Mouse (Mus musculus) layer of hippocampus, adult 2 months (tissue): ENCODE measurements around the gene Nqo2. TPM values are rescaled to one million over a fixed set of nuclear protein-coding genes. Genes with fewer than 3 reads are reported as not detected.

Experiments used
- DNase-seq, 2 experiments: peaks; one replicate each; pipeline ENCODE4 v3.0.0; 2022; ENCODE audit warnings: low spot score in 2 of 2
- H3K27ac ChIP-seq: fragments of 200-600 bp; 2 replicates; pipeline ENCODE4 v1.8.1; 2022
- H3K4me3 ChIP-seq: fragments of 200-600 bp; 2 replicates; pipeline ENCODE4 v1.8.1; 2022; ENCODE audit warnings: mild to moderate bottlenecking
- CTCF ChIP-seq: fragments of 200-600 bp; conservative IDR thresholded peaks from 2 replicates; pipeline ENCODE4 v1.8.1; 2022; ENCODE audit warnings: antibody characterized with exemption, mild to moderate bottlenecking, moderate library complexity
- total RNA-seq, 2 experiments: library from RNA; stranded (reverse); gene quantifications; 2 replicates each; pipeline ENCODE4 v1.2.3; 2021

Gene Nqo2
- total RNA-seq, 2 experiments from 2014 or later = 7.5 to 9.1 TPM

GRCm38 (mm10) chr13:33952075-33952449 lies 12.4 kb upstream of the Nqo2 start:
- H3K27ac ChIP-seq = no peak overlapping the region
- no peak overlapping the region for H3K4me3 ChIP-seq
- TF ChIP-seq CTCF = no peak
- no peak for DNase-seq

DNA sequence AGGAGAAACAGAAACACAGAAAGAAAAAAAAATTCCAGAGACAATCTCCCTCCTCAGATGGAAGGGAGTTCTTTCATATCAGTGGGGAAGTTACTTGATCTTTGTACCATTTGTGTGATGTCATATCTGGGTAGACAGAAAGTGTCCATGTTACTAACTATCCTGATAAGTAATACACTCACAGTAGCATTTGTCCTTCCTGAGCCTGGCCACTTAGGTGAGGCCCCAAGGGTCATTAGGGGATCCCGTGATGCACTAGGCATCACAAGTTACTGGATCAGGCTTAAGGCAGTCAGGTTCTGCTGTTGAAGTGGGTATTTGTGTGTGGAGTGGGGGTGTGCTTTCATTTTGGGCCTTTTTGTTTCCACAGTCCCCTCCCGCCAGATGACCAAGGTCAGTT lies 11.5 kb upstream of the Nqo2 start:
- TF ChIP-seq CTCF = no peak
- Histone ChIP-seq H3K27ac (no peak overlapping the region), H3K4me3 (no peak overlapping the region)
- DNase-seq = no peak

- no peak overlapping the region for H3K27ac ChIP-seq
- no peak overlapping the region for H3K4me3 ChIP-seq
- peak; percentile 94 for TF ChIP-seq CTCF
- DNase-seq = peak; percentile 26 to 45
These were observed 7.7 kb upstream of the Nqo2 start for GRCm38 (mm10) chr13:33956571-33957421.

DNA sequence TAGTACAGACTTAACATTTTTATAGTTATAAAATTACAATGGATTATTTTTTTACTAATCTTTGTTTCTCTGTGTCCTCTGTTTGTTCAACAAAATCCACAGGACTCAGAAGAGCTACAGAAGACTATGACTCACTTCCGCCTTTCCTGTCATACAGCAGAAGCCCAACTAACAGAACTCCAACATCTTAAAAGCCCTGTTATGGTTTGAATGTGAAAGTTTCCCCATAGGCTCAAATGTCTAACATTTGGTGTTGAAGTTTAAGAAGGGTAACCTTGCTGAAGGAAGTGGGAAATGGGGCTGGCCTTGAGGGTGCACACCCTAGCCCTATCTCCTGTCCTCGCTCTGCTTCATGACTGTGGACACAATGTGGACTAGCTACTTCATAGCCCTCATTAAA lies 4.7 kb upstream of the Nqo2 start:
- H3K27ac ChIP-seq = no peak overlapping the region
- no peak for DNase-seq
- TF ChIP-seq CTCF = no peak

GRCm38 (mm10) chr13:33965056-33966024 lies 853 bp downstream of the Nqo2 start:
- TF ChIP-seq CTCF = no peak
- Histone ChIP-seq H3K27ac (peak overlapping the region; percentile 90), H3K4me3 (peak overlapping the region; percentile 63)
- DNase-seq = no peak

More for the DNA sequence above, 4.7 kb upstream of the Nqo2 start:
- no peak overlapping the region for H3K4me3 ChIP-seq

GRCm38 (mm10) chr13:33966025-33966412 lies 1.5 kb downstream of the Nqo2 start:
- Histone ChIP-seq H3K4me3 (no peak overlapping the region), H3K27ac (no peak overlapping the region)
- TF ChIP-seq CTCF = no peak
- DNase-seq = no peak

DNA sequence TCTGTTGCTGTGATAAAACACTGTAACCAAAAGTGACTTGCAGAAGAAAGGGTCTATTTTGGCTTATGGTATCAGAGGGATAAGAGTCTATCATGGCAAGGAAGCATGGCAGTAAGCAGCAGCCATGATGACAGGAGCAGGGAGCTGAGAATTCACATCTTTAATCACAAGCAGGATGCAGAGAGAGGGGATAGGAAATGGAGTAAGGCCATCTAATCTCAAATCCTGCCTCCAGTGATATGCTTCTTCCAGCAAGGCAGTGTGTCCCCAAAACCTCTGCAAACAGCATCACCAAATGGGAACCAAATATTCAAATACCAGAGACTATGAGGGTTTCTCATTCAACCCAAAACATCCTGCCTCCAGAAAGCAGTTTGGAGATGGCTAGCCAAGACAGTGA lies 2.1 kb downstream of the Nqo2 start:
- no peak overlapping the region for H3K4me3 ChIP-seq

GRCm38 (mm10) chr13:33989625-33990024 lies 25.1 kb downstream of the Nqo2 start:
- Histone ChIP-seq H3K27ac (no peak overlapping the region), H3K4me3 (no peak overlapping the region)
- no peak for DNase-seq
- TF ChIP-seq CTCF = no peak

More for the DNA sequence above, 2.1 kb downstream of the Nqo2 start:
- no peak overlapping the region for H3K27ac ChIP-seq
- DNase-seq = no peak
- no peak for TF ChIP-seq CTCF

DNA sequence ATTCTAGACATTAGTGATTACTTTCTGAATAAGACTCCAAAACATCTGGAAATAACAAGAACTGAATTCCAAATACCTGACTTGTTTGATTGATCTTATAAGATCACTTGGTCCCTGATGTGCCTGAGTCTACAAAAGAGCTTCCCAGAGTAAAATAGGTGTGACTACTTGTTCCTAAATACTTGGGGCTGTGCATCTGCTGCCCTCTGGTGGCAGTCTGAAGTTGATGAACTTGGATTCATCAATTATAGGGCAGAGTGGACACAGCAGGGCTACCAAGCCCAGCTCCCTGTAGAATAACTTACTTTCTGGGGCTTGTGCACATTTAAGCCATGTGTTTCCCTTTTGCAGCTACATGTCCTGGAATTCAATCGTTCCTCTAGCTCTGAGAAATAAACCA lies 30.7 kb downstream of the Nqo2 start:
- TF ChIP-seq CTCF = peak; percentile 97
- Histone ChIP-seq H3K4me3 (no peak overlapping the region), H3K27ac (no peak overlapping the region)
- peak; percentile 62 to 66 for DNase-seq

GRCm38 (mm10) chr13:34002058-34003006 lies 37.8 kb downstream of the Nqo2 start, which contains the start of the genes Ripk1 and Serpinb6a:
Ripk1 (plus strand) TSS chr13:34002363.
Serpinb6a (minus strand) TSS chr13:34002794.
- peak; percentile 59 for TF ChIP-seq CTCF
- Histone ChIP-seq H3K27ac (peak within 1 kb of the TSS; percentile 91), H3K4me3 (peak within 1 kb of the TSS; percentile 100)
- DNase-seq = peak; percentile 89 to 90

DNA sequence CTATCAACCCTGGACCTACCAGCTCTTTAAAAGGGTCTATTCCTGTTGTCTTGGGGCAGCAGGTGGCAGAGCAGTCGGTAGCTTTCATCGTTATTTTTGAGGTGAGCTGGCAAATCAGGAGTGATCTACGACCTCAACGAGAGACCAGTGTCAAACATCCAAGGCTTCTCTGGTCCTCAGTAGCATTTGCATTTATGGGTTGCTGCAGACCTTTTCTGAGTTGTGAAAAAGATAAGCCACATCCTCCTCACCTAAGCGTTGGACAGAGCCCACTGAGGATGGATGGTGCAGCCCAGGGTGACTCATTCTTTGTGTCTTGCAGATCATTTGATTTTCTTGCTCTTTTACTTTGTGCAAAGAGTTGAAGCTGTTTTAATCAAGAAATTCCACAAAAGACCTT lies 38.6 kb downstream of the Nqo2 start:
- DNase-seq = no peak
- TF ChIP-seq CTCF = no peak

GRCm38 (mm10) chr13:34007234-34007633 lies 42.7 kb downstream of the Nqo2 start:
- no peak for TF ChIP-seq CTCF
- DNase-seq = no peak
- Histone ChIP-seq H3K4me3 (no peak overlapping the region), H3K27ac (no peak overlapping the region)

More for the DNA sequence above, 38.6 kb downstream of the Nqo2 start:
- peak overlapping the region; percentile 91; the same call in 1 of the 2 replicates for H3K27ac ChIP-seq
- H3K4me3 ChIP-seq = peak overlapping the region; percentile 100
